Mouse (Mus musculus) G1E (cell line): Measurements from ENCODE around the gene Ldah.

Source experiments
- CTCF ChIP-seq: IDR thresholded peaks from 2 replicates; pipeline ENCODE4 v1.5.1; 2012; ENCODE audit warnings: low read depth, low read length, inconsistent platforms, mixed read lengths
- GATA2 ChIP-seq: IDR thresholded peaks from 2 replicates; pipeline ENCODE4 v1.6.1; 2012; ENCODE audit warnings: low read depth, low read length, inconsistent platforms, borderline replicate concordance
- POLR2AphosphoS5 ChIP-seq: IDR thresholded peaks from 2 replicates; pipeline ENCODE4 v1.6.1; 2012; ENCODE audit warnings: low read depth, low read length, inconsistent platforms; ENCODE audit not compliant: insufficient replicate concordance
- TAL1 ChIP-seq: conservative IDR thresholded peaks from 2 replicates; pipeline ENCODE4 v1.6.1; 2012; ENCODE audit warnings: low read depth, low read length, inconsistent platforms, mixed read lengths

GRCm38 (mm10) chr12:8291157-8291853, 83.4 kb downstream of the Ldah start:
- no peak for TF ChIP-seq CTCF
- no peak for TF ChIP-seq GATA2
- no peak for TF ChIP-seq POLR2AphosphoS5
- TF ChIP-seq TAL1, result no peak
